Mouse (Mus musculus): ENCODE data around the gene BC025446.

GRCm38 (mm10) chr15:75175506-75175905 lies 40.7 kb upstream of the BC025446 start:
- no peak for TF ChIP-seq EP300 (IDR thresholded peaks at IDR 0.05; ENCODE audit: insufficient read depth, low read depth, low read length)
- TF ChIP-seq CTCF (IDR thresholded peaks at IDR 0.05) = peak; percentile 66
- TF ChIP-seq POLR2A (IDR thresholded peaks at IDR 0.05; ENCODE audit: insufficient read depth, low read depth, low read length) = no peak

Data from heart, adult 2 months (tissue).